Mouse (Mus musculus) Patski (cell line): ENCODE measurements around the gene Bcl2a1c. TPM values are rescaled to one million over a fixed set of nuclear protein-coding genes. Genes with fewer than 3 reads are reported as not detected.

Experiments used
- ATAC-seq: fragments of 100-300 bp; one replicate; pipeline ENCODE4 v1.8.0; 2021
- CTCF ChIA-PET: fragments of 350-600 bp; sonication (Branson Sonifier 250); formaldehyde crosslinking; loops from one replicate; lab custom pipeline; 2022; ENCODE audit warnings: inconsistent platforms; lab: Charles Lee
- POLR2A ChIA-PET: fragments of 350-600 bp; sonication (Branson Sonifier 250); formaldehyde crosslinking; loops from one replicate; lab custom pipeline; 2022; ENCODE audit warnings: antibody characterized with exemption, inconsistent platforms; lab: Charles Lee
- DNase-seq: peaks from one replicate; pipeline ENCODE4 v3.0.0-alpha.2; 2011; ENCODE audit warnings: low read depth, low spot score
- H3K27me3 ChIP-seq: fragments of 371-371 bp; one replicate; pipeline ENCODE4 v1.5.1; 2021
- CTCF ChIP-seq: fragments of 100-300 bp; IDR thresholded peaks from one replicate; pipeline ENCODE4 v1.5.1; 2021
- in situ Hi-C: fragments of 300-500 bp; cut with MboI; formaldehyde crosslinking; loops from 3 replicates; pipeline ENCODE4 v1.11.1; 2018; ENCODE audit warnings: low pct_unique_long_range_greater_than_20kb, mixed read lengths
- polyA plus RNA-seq: library from polyadenylated mRNA; unstranded; gene quantifications from one replicate; pipeline ENCODE4 v1.2.3, GENCODE M21; 2021

Bcl2a1c gene
- polyA plus RNA-seq, 1 experiment from 2014 or later = not detected

DNA sequence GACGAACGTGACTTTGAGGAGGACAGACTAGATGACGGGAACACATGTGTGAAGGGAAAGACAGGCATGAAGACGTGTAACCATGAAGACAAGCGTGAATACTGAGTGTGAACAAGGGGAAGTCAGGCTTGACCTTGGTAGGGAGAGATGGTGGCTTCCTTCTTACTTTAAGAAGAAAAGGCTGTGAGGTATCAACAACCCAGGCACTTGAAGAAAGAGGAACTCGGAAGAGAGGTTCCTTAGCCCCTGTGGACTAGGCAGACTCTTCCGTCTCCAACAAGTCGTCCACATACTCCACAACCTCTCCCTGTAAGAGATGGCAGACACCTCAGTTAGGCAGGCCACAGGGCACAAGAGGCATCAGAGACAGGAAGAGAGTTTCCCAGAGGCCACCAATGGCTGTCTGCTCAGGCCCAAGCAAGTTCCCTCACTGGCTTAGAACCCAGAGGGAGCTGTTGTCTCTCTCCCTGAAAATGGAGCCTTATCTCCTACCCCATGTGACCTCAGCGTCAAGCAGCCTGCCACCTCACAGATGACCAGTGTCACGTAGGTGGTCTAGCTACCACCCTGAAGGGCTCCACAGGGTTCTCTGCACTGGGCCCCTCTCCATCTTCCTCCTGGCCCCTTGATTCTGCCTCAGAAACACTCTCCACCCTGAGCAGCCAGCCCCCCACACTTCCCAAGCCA is 45.5 kb downstream of the Bcl2a1c start:
- in situ Hi-C loops = loop anchor here (25.0 kb wide), 1 partner anchor 338 kb away; the partner anchor contains the start of gene Fbxl2
- no peak for TF ChIP-seq CTCF
- no peak for ATAC-seq

DNA sequence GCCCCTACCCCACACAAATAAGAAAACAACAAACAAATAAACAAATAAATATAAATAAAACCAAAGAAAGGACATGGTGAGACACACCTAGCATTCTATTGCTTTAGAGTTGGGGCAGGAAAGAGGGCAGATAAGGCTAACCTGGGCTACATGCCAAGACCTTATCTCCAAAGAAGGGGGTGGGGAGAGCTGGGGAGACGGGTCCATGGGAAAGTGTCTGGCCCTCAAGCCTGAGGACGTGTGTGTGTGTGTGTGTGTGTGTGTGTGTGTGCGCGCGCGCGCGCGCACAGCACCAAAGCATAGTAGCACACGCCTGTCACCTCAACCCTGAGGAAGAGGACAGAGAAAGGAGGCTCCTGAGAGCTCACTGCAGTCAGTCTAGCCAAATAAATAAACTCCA is 47.2 kb downstream of the Bcl2a1c start:
- CTCF ChIA-PET = no interaction called here
- TF ChIP-seq CTCF = no peak
- no peak for ATAC-seq
- in situ Hi-C loops = loop anchor here (25.0 kb wide), 1 partner anchor 340 kb away; the partner anchor contains the start of gene Fbxl2
- H3K27me3 ChIP-seq = no peaks in the 10 kb centered on the region
- no peak for DNase-seq
- POLR2A ChIA-PET = no interaction called here

More for the DNA sequence above, 45.5 kb downstream of the Bcl2a1c start:
- ChIA-PET POLR2A (interaction anchor here (0.6 kb wide), 1 partner anchor 740 kb away, joined by 3 read pairs; no protein-coding TSS in a partner anchor), CTCF (no interaction called here)
- no peaks in the 10 kb centered on the region for H3K27me3 ChIP-seq
- DNase-seq = no peak

DNA sequence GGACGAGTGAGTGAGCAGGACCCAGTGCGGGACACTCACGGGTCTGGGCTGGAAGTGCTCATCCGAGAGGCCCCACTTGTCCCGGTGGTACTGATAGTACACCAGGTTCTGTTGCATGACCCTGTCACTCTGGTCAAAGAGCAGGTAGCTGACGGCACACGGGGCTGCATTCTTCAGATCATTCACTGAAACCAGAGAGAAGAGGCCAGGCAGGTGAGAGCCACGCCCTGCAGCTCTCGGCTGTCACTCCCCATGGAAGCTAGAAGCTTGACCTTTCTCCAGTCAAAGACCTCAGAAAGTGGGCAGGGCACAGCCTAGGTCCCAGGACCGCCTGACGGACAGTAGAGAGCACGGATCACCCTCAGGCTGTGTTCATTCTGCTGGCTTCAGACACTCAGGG is 49.9 kb downstream of the Bcl2a1c start:
- no peak for TF ChIP-seq CTCF
- no peaks in the 10 kb centered on the region for H3K27me3 ChIP-seq
- DNase-seq (no peak), ATAC-seq (no peak)
- in situ Hi-C loops = loop anchor here (25.0 kb wide), 1 partner anchor 343 kb away; the partner anchor contains the start of gene Fbxl2
- ChIA-PET CTCF (interaction anchor here (0.9 to 1.1 kb wide), 2 partner anchors 9 to 17 kb away, joined by 3 to 4 read pairs; no protein-coding TSS in a partner anchor), POLR2A (interaction anchor here (1.1 kb wide), 1 partner anchor 9 kb away, joined by 3 read pairs; no protein-coding TSS in a partner anchor)

Other genes with a start within 250 kb of the Bcl2a1c start
- gene Crtap, start 60.5 kb downstream of the Bcl2a1c start, polyA plus RNA-seq = 179 TPM
- gene Glb1, start 70.9 kb downstream of the Bcl2a1c start, polyA plus RNA-seq = 66.2 TPM
- gene Tmppe, start 71.0 kb downstream of the Bcl2a1c start, polyA plus RNA-seq = 5.7 TPM
- gene Ccr4, start 174.8 kb downstream of the Bcl2a1c start, polyA plus RNA-seq = not detected
- gene C130032M10Rik, start 185.6 kb downstream of the Bcl2a1c start, polyA plus RNA-seq = not detected
- not detected for gene Trim71, start 234.2 kb downstream of the Bcl2a1c start, polyA plus RNA-seq